Mouse (Mus musculus) neural tube, embryonic 11.5 days (tissue): ENCODE data around the gene Zfp526. TPM values are rescaled to one million over a fixed set of nuclear protein-coding genes. Genes with fewer than 3 reads are reported as not detected.

Experiments used
- ATAC-seq: fragments of 200-750 bp; cut with Nextera tagmentation; 2 replicates; pipeline ENCODE4 v1.8.0; 2017; ENCODE audit warnings: moderate number of reproducible peaks, mild to moderate bottlenecking, moderate TSS enrichment, moderate library complexity; ENCODE audit not compliant: insufficient read depth, low FRiP score, low TSS enrichment
- DNase-seq: peaks from one replicate; pipeline ENCODE4 v3.0.0-alpha.2; 2015; ENCODE audit warnings: low spot score
- H3K27ac ChIP-seq: fragments of 300-500 bp; sonication (generic); 2 replicates; pipeline ENCODE4 v1.5.1; 2014; ENCODE audit warnings: low read depth, mild to moderate bottlenecking, low read length
- H3K27me3 ChIP-seq: fragments of 300-500 bp; sonication (generic); 2 replicates; pipeline ENCODE4 v1.6.1; 2014; ENCODE audit warnings: mild to moderate bottlenecking, low read length, mixed read lengths; ENCODE audit not compliant: control insufficient read depth, insufficient read depth
- H3K36me3 ChIP-seq: fragments of 300-500 bp; sonication (generic); 2 replicates; pipeline ENCODE4 v1.6.1; 2014; ENCODE audit warnings: mild to moderate bottlenecking, low read length, moderate library complexity, mixed read lengths; ENCODE audit not compliant: control insufficient read depth, insufficient read depth
- H3K4me1 ChIP-seq: fragments of 300-500 bp; sonication (generic); 2 replicates; pipeline ENCODE4 v1.6.1; 2014; ENCODE audit warnings: low read length, mixed read lengths; ENCODE audit not compliant: control insufficient read depth, insufficient read depth
- H3K4me2 ChIP-seq: fragments of 300-500 bp; sonication (generic); 2 replicates; pipeline ENCODE4 v1.6.1; 2014; ENCODE audit warnings: low read depth, mild to moderate bottlenecking, moderate library complexity
- H3K4me3 ChIP-seq: fragments of 300-500 bp; sonication (generic); 2 replicates; pipeline ENCODE4 v1.5.1; 2014; ENCODE audit warnings: low read depth, low read length
- H3K9ac ChIP-seq: fragments of 300-500 bp; sonication (generic); 2 replicates; pipeline ENCODE4 v1.6.1; 2014; ENCODE audit warnings: mild to moderate bottlenecking, low read length
- H3K9me3 ChIP-seq: fragments of 300-500 bp; sonication (generic); 2 replicates; pipeline ENCODE4 v1.6.1; 2016; ENCODE audit warnings: low read length; ENCODE audit not compliant: control insufficient read depth
- WGBS: fragments of 180-500 bp; shearing (Covaris S2); extraction: QIAGEN DNeasy Blood & Tissue Kit; methylation state at CpG from one replicate; pipeline ENCODE4 v1.1.7; 2014; 5-methylcytosine and 5-hydroxymethylcytosine counted together
- polyA plus RNA-seq: library from polyadenylated mRNA; unstranded; fragments of >200 nt; fragmentation: Nextera tagmentation; extraction: Ambion mirVana; gene quantifications from 2 replicates; pipeline ENCODE4 v1.2.1, GENCODE M21; 2014

Gene Zfp526
- polyA plus RNA-seq, 1 experiment from 2014 or later = 3.8 TPM

- Histone ChIP-seq H3K36me3 (no peaks in the 10 kb centered on the region), H3K4me3 (peak overlapping the region; percentile 61), H3K9me3 (no peaks in the 10 kb centered on the region), H3K4me2 (peak overlapping the region; percentile 98), H3K27me3 (no peaks in the 10 kb centered on the region), H3K9ac (peak overlapping the region; percentile 78), H3K27ac (peak overlapping the region; percentile 78), H3K4me1 (peaks cover 20% of the 10 kb centered on the region)
- WGBS = under 1% methylated on average over 52 of the region's 53 CpGs
- peak; percentile 4 for ATAC-seq
- peak; percentile 81 for DNase-seq
These were observed 2.4 kb upstream of the Zfp526 start for GRCm38 (mm10) chr7:25218705-25219415.

- ATAC-seq (no peak; the same call in 1 of the 2 replicates), DNase-seq (no peak)
- under 1% methylated on average over 16 of the region's 16 CpGs for WGBS
- peak overlapping the region; percentile 61 for H3K4me3 ChIP-seq
- H3K36me3 ChIP-seq = peaks cover under 1% of the 10 kb centered on the region
- H3K9ac ChIP-seq = peak overlapping the region; percentile 78
- peaks cover 20% of the 10 kb centered on the region for H3K4me1 ChIP-seq
- peak overlapping the region; percentile 98 for H3K4me2 ChIP-seq
- H3K27ac ChIP-seq = peak overlapping the region; percentile 78
- no peaks in the 10 kb centered on the region for H3K9me3 ChIP-seq
- H3K27me3 ChIP-seq = no peaks in the 10 kb centered on the region
These were observed 1.8 kb upstream of the Zfp526 start for GRCm38 (mm10) chr7:25219416-25219750.

GRCm38 (mm10) chr7:25219756-25220456, 1.3 kb upstream of the Zfp526 start:
- Histone ChIP-seq H3K9ac (peak overlapping the region; percentile 78), H3K9me3 (no peaks in the 10 kb centered on the region), H3K4me3 (peak overlapping the region; percentile 61), H3K27ac (peak overlapping the region; percentile 78), H3K36me3 (peaks cover 3% of the 10 kb centered on the region), H3K27me3 (no peaks in the 10 kb centered on the region), H3K4me2 (peak overlapping the region; percentile 98), H3K4me1 (peaks cover 20% of the 10 kb centered on the region)
- ATAC-seq (peak; percentile 63), DNase-seq (peak; percentile 92)
- 5% methylated on average over 31 of the region's 31 CpGs for WGBS

- Histone ChIP-seq H3K27ac (peak within 1 kb of the TSS; percentile 78), H3K9ac (peak within 1 kb of the TSS; percentile 78), H3K9me3 (no peaks in the 10 kb centered on the region), H3K4me3 (peak within 1 kb of the TSS; percentile 61), H3K4me1 (peaks cover 20% of the 10 kb centered on the region), H3K27me3 (no peaks in the 10 kb centered on the region), H3K4me2 (peak within 1 kb of the TSS; percentile 98), H3K36me3 (peaks cover 5% of the 10 kb centered on the region)
- WGBS = 11% methylated on average over 20 of the region's 20 CpGs
- peak; percentile 19 for DNase-seq
- no peak for ATAC-seq
These were observed 646 bp upstream of the Zfp526 start, which contains the start of gene Dedd2 for GRCm38 (mm10) chr7:25220457-25221101. TSS of gene Dedd2 (minus strand) at chr7:25220615.

GRCm38 (mm10) chr7:25222275-25222967, 1.2 kb downstream of the Zfp526 start:
- no peaks in the 10 kb centered on the region for H3K27me3 ChIP-seq
- peak overlapping the region; percentile 59 for H3K9ac ChIP-seq
- peak overlapping the region; percentile 61 for H3K4me3 ChIP-seq
- 87% methylated on average over 10 of the region's 10 CpGs for WGBS
- H3K9me3 ChIP-seq = no peaks in the 10 kb centered on the region
- no peak for DNase-seq
- no peak for ATAC-seq
- no peak overlapping the region for H3K27ac ChIP-seq
- peak overlapping the region; percentile 98 for H3K4me2 ChIP-seq
- H3K4me1 ChIP-seq = peaks cover 20% of the 10 kb centered on the region
- peaks cover 10% of the 10 kb centered on the region for H3K36me3 ChIP-seq

GRCm38 (mm10) chr7:25227523-25228300, 6.5 kb downstream of the Zfp526 start:
- peaks cover 33% of the 10 kb centered on the region for H3K36me3 ChIP-seq
- H3K9me3 ChIP-seq = no peaks in the 10 kb centered on the region
- no peak for ATAC-seq
- H3K4me1 ChIP-seq = no peaks in the 10 kb centered on the region
- H3K27me3 ChIP-seq = no peaks in the 10 kb centered on the region
- no peak for DNase-seq
- H3K4me3 ChIP-seq = no peak overlapping the region
- 89% methylated on average over 1 of the region's 1 CpGs for WGBS
- H3K9ac ChIP-seq = no peak overlapping the region
- H3K27ac ChIP-seq = no peak overlapping the region
- H3K4me2 ChIP-seq = no peak overlapping the region

GRCm38 (mm10) chr7:25230690-25231285, 9.6 kb downstream of the Zfp526 start:
- H3K4me2 ChIP-seq = no peak overlapping the region
- H3K9ac ChIP-seq = no peak overlapping the region
- no peak overlapping the region for H3K27ac ChIP-seq
- peaks cover 34% of the 10 kb centered on the region for H3K36me3 ChIP-seq
- 89% methylated on average over 9 of the region's 9 CpGs for WGBS
- ATAC-seq = no peak; the same call in 1 of the 2 replicates
- no peak overlapping the region for H3K4me3 ChIP-seq
- no peak for DNase-seq
- no peaks in the 10 kb centered on the region for H3K27me3 ChIP-seq
- peaks cover 3% of the 10 kb centered on the region; the same call in 1 of the 2 replicates for H3K4me1 ChIP-seq
- H3K9me3 ChIP-seq = no peaks in the 10 kb centered on the region
